1 mouse cellular context compared by ENCODE assay signal in genomic region chr6:38821686-38822085, GRCm38 (mm10).
TF ChIP-seq lines count a peak whose summit lies in the region.

No protein-coding gene starts in this region.

TF ChIP-seq in MEL, 35 proteins besides CTCF, POLR2A, EP300 and RAD21 (continued from another document):
- peak; percentile 92 for TF ChIP-seq MYB (IDR thresholded peaks at IDR 0.05; ENCODE audit: low read depth, low read length)
- peak; percentile 40; the same call in 1 of the 2 replicates for TF ChIP-seq TBP (IDR thresholded peaks at IDR 0.05; ENCODE audit: low read depth, low read length)
- TF ChIP-seq TCF12 (IDR thresholded peaks at IDR 0.05; ENCODE audit: low read depth, low read length) = peak; percentile 77
- peak; percentile 74 for TF ChIP-seq SIN3A (IDR thresholded peaks at IDR 0.05; ENCODE audit: low read length)
- peak; percentile 76; the same call in 1 of the 2 replicates for TF ChIP-seq MYC (IDR thresholded peaks at IDR 0.05; ENCODE audit: low read depth, low read length)
- peak; percentile 26 for TF ChIP-seq TAL1 (IDR thresholded peaks at IDR 0.05; ENCODE audit: low read length)
- 0 out of 2 replicates have a peak, but pooled peaks have one; percentile 40 for TF ChIP-seq ELF1 (IDR thresholded peaks at IDR 0.05; ENCODE audit: low read depth, low read length)
- peak; percentile 81 for TF ChIP-seq ETS1 (IDR thresholded peaks at IDR 0.05; ENCODE audit: low read depth, low read length)
- no peak for TF ChIP-seq ZC3H11A (IDR thresholded peaks at IDR 0.05; ENCODE audit: low read depth, low read length)
